Mouse (Mus musculus): ENCODE measurements around the gene Stk25.

- no peak for TF ChIP-seq POLR2A (IDR thresholded peaks at IDR 0.05; ENCODE audit: extremely low read depth, insufficient read depth, low read length)
- TF ChIP-seq CTCF (IDR thresholded peaks at IDR 0.05; ENCODE audit: low read depth, low read length): no peak
Measured at GRCm38 (mm10) chr1:93692773-93693172, 34.3 kb upstream of the Stk25 start.

All from liver, adult 2 months (tissue).